Mouse (Mus musculus) heart, adult 2 months (tissue): ENCODE results near the gene Myh3.

Source experiments
- CTCF ChIP-seq: fragments of 200-600 bp; IDR thresholded peaks from 2 replicates; pipeline ENCODE4 v1.8.1; 2022; ENCODE audit warnings: antibody characterized with exemption, mild to moderate bottlenecking, moderate library complexity
- EP300 ChIP-seq: fragments of 200-500 bp; IDR thresholded peaks from 2 replicates; pipeline ENCODE4 v1.6.1; 2011; ENCODE audit warnings: low read depth, low read length, control low read depth; ENCODE audit not compliant: insufficient read depth
- POLR2A ChIP-seq: fragments of 200-500 bp; IDR thresholded peaks from 2 replicates; pipeline ENCODE4 v1.6.1; 2011; ENCODE audit warnings: mild to moderate bottlenecking, low read depth, low read length, control low read depth; ENCODE audit not compliant: insufficient read depth

- no peak for TF ChIP-seq CTCF
- no peak for TF ChIP-seq POLR2A
- TF ChIP-seq EP300: no peak
Observed at GRCm38 (mm10) chr11:67040483-67040882, 37.6 kb upstream of the Myh3 start.
